Mouse (Mus musculus): ENCODE data around the gene St6galnac4.

DNA sequence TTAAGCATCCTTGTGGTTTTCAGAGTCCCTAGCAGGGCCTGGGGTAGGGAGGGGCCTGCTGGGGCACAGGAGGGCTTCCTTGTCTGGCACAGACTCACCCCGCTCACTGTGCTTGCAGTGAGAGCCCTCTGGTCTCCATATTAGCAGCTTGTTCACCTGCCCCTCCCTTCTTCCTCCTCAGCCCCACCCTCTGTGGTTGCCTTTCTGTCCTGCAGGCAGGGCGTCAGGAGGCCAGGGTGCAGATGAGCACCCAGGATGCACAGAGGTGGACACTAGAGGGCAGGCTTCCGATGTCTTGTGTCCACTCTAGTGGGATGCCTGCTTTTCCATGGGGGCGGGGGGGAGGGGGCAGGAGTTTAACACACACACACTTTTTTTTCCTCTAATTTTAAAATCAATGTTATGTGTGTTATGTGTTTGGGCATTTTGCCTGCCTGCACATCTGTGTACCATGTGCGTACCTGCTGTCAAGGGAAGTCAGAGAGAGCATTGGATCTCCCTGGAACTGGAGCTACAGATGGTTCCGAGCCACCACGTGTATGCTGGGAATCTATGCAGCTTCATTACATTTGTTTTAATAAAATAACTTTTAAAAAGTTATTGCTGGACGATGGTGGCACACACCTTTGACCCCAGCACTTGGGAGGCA, 14.6 kb downstream of the St6galnac4 start:
- peak; percentile 66 for TF ChIP-seq CTCF (IDR thresholded peaks at IDR 0.05)
- no peak for TF ChIP-seq EP300 (IDR thresholded peaks at IDR 0.05; ENCODE audit: insufficient read depth, low read depth, low read length)
- TF ChIP-seq POLR2A (IDR thresholded peaks at IDR 0.05; ENCODE audit: insufficient read depth, low read depth, low read length) = no peak
